Mouse (Mus musculus) neural tube, embryonic 11.5 days (tissue): ENCODE results near the gene Mfsd5. TPM values are rescaled to one million over a fixed set of nuclear protein-coding genes. Genes with fewer than 3 reads are reported as not detected.

Source experiments
- ATAC-seq: fragments of 200-750 bp; cut with Nextera tagmentation; 2 replicates; pipeline ENCODE4 v1.8.0; 2017; ENCODE audit warnings: moderate number of reproducible peaks, mild to moderate bottlenecking, moderate TSS enrichment, moderate library complexity; ENCODE audit not compliant: insufficient read depth, low FRiP score, low TSS enrichment
- DNase-seq: peaks from one replicate; pipeline ENCODE4 v3.0.0-alpha.2; 2015; ENCODE audit warnings: low spot score
- H3K27ac ChIP-seq: fragments of 300-500 bp; sonication (generic); 2 replicates; pipeline ENCODE4 v1.5.1; 2014; ENCODE audit warnings: low read depth, mild to moderate bottlenecking, low read length
- H3K27me3 ChIP-seq: fragments of 300-500 bp; sonication (generic); 2 replicates; pipeline ENCODE4 v1.6.1; 2014; ENCODE audit warnings: mild to moderate bottlenecking, low read length, mixed read lengths; ENCODE audit not compliant: control insufficient read depth, insufficient read depth
- H3K36me3 ChIP-seq: fragments of 300-500 bp; sonication (generic); 2 replicates; pipeline ENCODE4 v1.6.1; 2014; ENCODE audit warnings: mild to moderate bottlenecking, low read length, moderate library complexity, mixed read lengths; ENCODE audit not compliant: control insufficient read depth, insufficient read depth
- H3K4me1 ChIP-seq: fragments of 300-500 bp; sonication (generic); 2 replicates; pipeline ENCODE4 v1.6.1; 2014; ENCODE audit warnings: low read length, mixed read lengths; ENCODE audit not compliant: control insufficient read depth, insufficient read depth
- H3K4me2 ChIP-seq: fragments of 300-500 bp; sonication (generic); 2 replicates; pipeline ENCODE4 v1.6.1; 2014; ENCODE audit warnings: low read depth, mild to moderate bottlenecking, moderate library complexity
- H3K4me3 ChIP-seq: fragments of 300-500 bp; sonication (generic); 2 replicates; pipeline ENCODE4 v1.5.1; 2014; ENCODE audit warnings: low read depth, low read length
- H3K9ac ChIP-seq: fragments of 300-500 bp; sonication (generic); 2 replicates; pipeline ENCODE4 v1.6.1; 2014; ENCODE audit warnings: mild to moderate bottlenecking, low read length
- H3K9me3 ChIP-seq: fragments of 300-500 bp; sonication (generic); 2 replicates; pipeline ENCODE4 v1.6.1; 2016; ENCODE audit warnings: low read length; ENCODE audit not compliant: control insufficient read depth
- WGBS: fragments of 180-500 bp; shearing (Covaris S2); extraction: QIAGEN DNeasy Blood & Tissue Kit; methylation state at CpG from one replicate; pipeline ENCODE4 v1.1.7; 2014; 5-methylcytosine and 5-hydroxymethylcytosine counted together
- polyA plus RNA-seq: library from polyadenylated mRNA; unstranded; fragments of >200 nt; fragmentation: Nextera tagmentation; extraction: Ambion mirVana; gene quantifications from 2 replicates; pipeline ENCODE4 v1.2.1, GENCODE M21; 2014

Gene Mfsd5
- polyA plus RNA-seq, 1 experiment from 2014 or later: 66.7 TPM

DNA sequence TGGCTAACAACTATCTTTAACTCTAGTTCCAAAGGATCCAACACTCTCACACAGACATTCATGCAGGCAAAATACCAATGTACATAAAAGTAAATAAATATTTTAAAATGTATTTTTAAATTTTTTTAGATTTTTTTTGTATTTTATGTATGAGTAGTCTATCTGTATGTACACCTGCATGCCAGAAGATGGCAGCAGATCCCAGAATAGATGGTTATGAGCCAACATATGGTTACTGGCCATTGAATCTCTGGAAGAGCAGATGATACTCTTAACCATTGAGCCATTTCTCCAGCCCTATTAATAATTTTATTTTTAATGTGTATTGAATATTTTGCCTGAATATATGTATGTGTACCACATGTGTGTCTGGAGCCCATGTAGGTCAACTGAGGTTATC lies 8.1 kb downstream of the Mfsd5 start:
- DNase-seq: peak; percentile 45
- H3K27ac ChIP-seq: no peak overlapping the region
- ATAC-seq: no peak
- H3K9me3 ChIP-seq: no peaks in the 10 kb centered on the region
- H3K4me2 ChIP-seq: no peak overlapping the region
- no peaks in the 10 kb centered on the region for H3K4me1 ChIP-seq
- no peak overlapping the region for H3K4me3 ChIP-seq
- no peaks in the 10 kb centered on the region for H3K27me3 ChIP-seq
- no peaks in the 10 kb centered on the region for H3K36me3 ChIP-seq
- no peak overlapping the region for H3K9ac ChIP-seq

DNA sequence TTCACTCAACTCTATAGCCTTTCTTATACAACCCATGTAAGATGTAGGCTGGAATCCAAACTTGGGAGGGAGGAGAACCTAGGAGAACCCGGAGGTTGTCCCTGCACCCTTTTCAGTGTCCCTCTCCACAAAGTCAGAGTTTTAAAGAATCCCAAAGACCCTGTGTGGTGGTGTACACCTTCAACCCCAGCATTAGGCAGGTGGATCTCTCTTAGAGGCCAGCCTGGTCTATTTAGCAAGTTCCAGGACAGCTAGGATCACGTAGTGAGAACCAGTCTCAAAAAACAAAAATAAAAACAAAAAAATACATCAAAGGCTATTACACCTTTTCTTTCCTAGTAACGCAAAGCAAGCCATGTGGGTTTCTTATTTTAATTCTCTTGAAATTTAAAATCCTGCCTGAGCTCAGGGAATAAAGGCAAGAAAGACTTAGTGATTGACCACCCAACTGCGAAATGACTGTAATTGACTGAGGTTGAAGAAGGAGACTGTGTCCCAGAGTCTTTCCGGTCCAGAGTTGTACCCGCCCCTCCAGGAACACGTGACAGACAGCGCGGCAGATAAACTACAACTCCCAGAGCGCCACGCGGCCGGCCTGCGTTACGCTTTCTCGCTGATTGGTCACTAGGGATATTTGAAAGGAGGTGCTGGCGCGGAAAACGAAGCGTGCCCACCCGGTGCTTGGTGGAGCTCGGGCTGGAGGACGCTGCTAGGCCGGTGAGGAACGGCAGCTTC lies 16.5 kb downstream of the Mfsd5 start, which contains the start of gene Espl1:
TSS of gene Espl1 (plus strand) at position 634 of the 735 bp plus-strand sequence.
- Histone ChIP-seq H3K36me3 (peaks cover 13% of the 10 kb centered on the region), H3K9ac (peak within 1 kb of the TSS; percentile 46), H3K4me2 (peak within 1 kb of the TSS; percentile 73), H3K4me1 (no peaks in the 10 kb centered on the region), H3K9me3 (no peaks in the 10 kb centered on the region), H3K27ac (no peak within 1 kb of the TSS), H3K4me3 (peak within 1 kb of the TSS; percentile 58), H3K27me3 (no peaks in the 10 kb centered on the region)
- peak; percentile 96 for DNase-seq
- WGBS: 7% methylated on average over 25 of the region's 25 CpGs
- ATAC-seq: peak; percentile 97

- peak; percentile 38 for ATAC-seq
- Histone ChIP-seq H3K4me3 (peak overlapping the region; percentile 58), H3K27ac (no peak overlapping the region), H3K4me1 (no peaks in the 10 kb centered on the region), H3K36me3 (peaks cover 13% of the 10 kb centered on the region), H3K27me3 (no peaks in the 10 kb centered on the region), H3K4me2 (peak overlapping the region; percentile 73), H3K9ac (peak overlapping the region; percentile 46), H3K9me3 (no peaks in the 10 kb centered on the region)
- DNase-seq: no peak
- 5% methylated on average over 24 of the region's 24 CpGs for WGBS
These were observed 17.2 kb downstream of the Mfsd5 start for GRCm38 (mm10) chr15:102296368-102297006.

GRCm38 (mm10) chr15:102302542-102302941 lies 23.3 kb downstream of the Mfsd5 start:
- no peaks in the 10 kb centered on the region for H3K27me3 ChIP-seq
- H3K36me3 ChIP-seq: peaks cover 29% of the 10 kb centered on the region
- H3K4me2 ChIP-seq: no peak overlapping the region
- H3K4me3 ChIP-seq: no peak overlapping the region
- no peaks in the 10 kb centered on the region for H3K4me1 ChIP-seq
- no peak overlapping the region for H3K9ac ChIP-seq
- WGBS: 90% methylated on average over 6 of the region's 6 CpGs
- no peak overlapping the region for H3K27ac ChIP-seq
- no peak for DNase-seq
- H3K9me3 ChIP-seq: no peaks in the 10 kb centered on the region
- no peak for ATAC-seq

DNA sequence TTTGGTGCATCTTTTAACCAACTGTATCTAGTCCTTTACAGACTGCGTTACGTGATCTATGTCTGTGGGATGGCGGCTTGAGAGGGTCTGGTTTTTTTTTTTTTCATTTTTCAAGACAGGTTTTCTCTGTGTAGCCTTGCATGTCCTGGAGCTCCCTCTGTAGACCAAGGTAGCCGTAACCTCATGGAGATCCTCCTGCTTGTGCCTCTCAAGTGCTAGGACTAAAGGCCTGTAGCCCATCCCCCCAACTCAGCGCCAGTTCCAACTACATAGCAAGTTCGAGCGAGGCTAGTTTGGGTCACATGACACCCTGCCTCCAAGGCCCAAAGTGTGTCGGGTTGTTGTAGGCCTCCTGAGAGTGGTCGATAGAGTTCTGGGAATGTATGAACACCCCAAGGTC lies 29.5 kb downstream of the Mfsd5 start:
- DNase-seq (no peak), ATAC-seq (no peak)
- WGBS: 88% methylated on average over 9 of the region's 9 CpGs
- Histone ChIP-seq H3K36me3 (peaks cover 19% of the 10 kb centered on the region), H3K4me2 (no peak overlapping the region), H3K27ac (no peak overlapping the region), H3K27me3 (no peaks in the 10 kb centered on the region), H3K9ac (no peak overlapping the region), H3K4me3 (no peak overlapping the region), H3K9me3 (no peaks in the 10 kb centered on the region), H3K4me1 (no peaks in the 10 kb centered on the region)

GRCm38 (mm10) chr15:102310074-102310845 lies 31.0 kb downstream of the Mfsd5 start:
- 82% methylated on average over 10 of the region's 10 CpGs for WGBS
- Histone ChIP-seq H3K9me3 (no peaks in the 10 kb centered on the region), H3K4me2 (no peak overlapping the region), H3K27ac (no peak overlapping the region), H3K4me1 (no peaks in the 10 kb centered on the region), H3K36me3 (peaks cover 15% of the 10 kb centered on the region), H3K9ac (no peak overlapping the region), H3K27me3 (no peaks in the 10 kb centered on the region), H3K4me3 (no peak overlapping the region)
- no peak for ATAC-seq
- DNase-seq: no peak

DNA sequence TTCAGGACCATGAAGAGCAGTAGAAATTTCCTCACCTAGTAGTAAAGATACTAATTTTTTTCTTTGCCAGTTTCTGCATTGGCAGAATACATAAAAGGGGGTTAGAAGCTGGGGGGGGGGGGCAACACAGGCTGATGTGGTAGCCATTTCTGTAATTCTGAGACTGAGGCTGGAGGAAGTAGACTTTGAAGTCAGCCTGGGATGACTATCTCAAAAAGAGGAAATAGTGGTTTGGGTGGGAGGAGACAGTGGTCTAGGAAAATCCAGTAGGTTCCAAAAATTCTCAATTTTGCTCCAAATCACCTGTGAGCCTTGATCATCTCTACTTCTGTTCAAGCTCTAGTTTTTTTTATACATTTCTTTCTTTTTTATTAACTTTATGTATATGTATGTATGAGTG lies 32.2 kb downstream of the Mfsd5 start:
- H3K4me3 ChIP-seq: no peak overlapping the region

DNA sequence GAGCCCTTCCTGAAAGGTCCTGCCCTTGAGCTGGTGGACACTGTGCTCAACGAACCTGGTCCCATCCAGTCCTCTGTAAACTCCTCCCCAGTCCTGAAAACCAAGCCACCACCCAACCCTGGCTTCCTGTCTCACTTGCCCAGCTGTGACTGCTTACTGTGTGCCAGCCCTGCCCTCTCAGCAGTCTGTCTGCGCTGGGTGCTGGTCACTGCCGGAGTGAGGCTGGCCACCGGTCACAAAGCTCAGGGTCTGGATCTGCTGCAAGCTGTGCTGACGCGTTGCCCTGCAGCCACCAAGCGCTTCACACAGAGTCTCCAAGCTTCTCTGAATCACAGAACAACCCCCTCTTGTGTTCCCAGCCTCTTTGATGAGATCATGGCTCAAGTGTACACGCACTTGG lies 36.0 kb downstream of the Mfsd5 start:
- Histone ChIP-seq H3K36me3 (peaks cover 19% of the 10 kb centered on the region), H3K4me3 (no peak overlapping the region), H3K4me1 (no peaks in the 10 kb centered on the region), H3K9me3 (no peaks in the 10 kb centered on the region), H3K9ac (no peak overlapping the region), H3K27ac (no peak overlapping the region), H3K27me3 (no peaks in the 10 kb centered on the region), H3K4me2 (no peak overlapping the region)
- WGBS: 88% methylated on average over 8 of the region's 8 CpGs
- ATAC-seq (no peak), DNase-seq (no peak)

More for the DNA sequence above, 32.2 kb downstream of the Mfsd5 start:
- Histone ChIP-seq H3K4me1 (no peaks in the 10 kb centered on the region), H3K27me3 (no peaks in the 10 kb centered on the region), H3K36me3 (peaks cover 16% of the 10 kb centered on the region), H3K27ac (no peak overlapping the region), H3K9me3 (no peaks in the 10 kb centered on the region), H3K4me2 (no peak overlapping the region), H3K9ac (no peak overlapping the region)
- DNase-seq (no peak), ATAC-seq (no peak)
